Mouse (Mus musculus): ENCODE measurements around the gene Cfdp1. TPM values are rescaled to one million over a fixed set of nuclear protein-coding genes. Genes with fewer than 3 reads are reported as not detected.

The Cfdp1 gene
- polyA plus RNA-seq, 1 experiment, result 88.3 TPM

DNA sequence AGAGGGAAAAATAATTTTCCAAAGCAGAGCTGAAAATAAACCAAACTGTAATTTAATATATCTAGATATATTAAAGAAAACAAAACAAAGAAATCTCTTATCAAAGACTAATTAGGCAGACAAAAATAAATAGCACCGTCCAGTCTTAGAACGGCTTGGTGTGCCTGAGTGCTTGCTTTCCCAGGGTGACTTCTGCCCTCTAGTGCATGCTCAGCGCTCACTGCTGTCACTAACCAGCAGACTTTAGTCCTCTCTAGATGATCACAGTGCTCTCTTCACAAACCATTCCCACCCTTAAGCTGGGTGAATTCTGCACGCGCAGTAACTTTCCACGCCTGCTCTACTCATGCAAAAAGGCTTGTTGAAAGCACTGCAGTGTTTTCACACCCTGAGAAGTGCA, 28.9 kb downstream of the Cfdp1 start:
- Histone ChIP-seq H3K4me1 (ENCODE audit: control insufficient read depth, insufficient read depth, low read length) (peaks cover 14% of the 10 kb centered on the region), H3K27ac (ENCODE audit: insufficient read depth, low read depth, low read length) (no peak overlapping the region), H3K4me3 (ENCODE audit: insufficient read depth, low read length) (no peak overlapping the region)
- TF ChIP-seq CTCF (IDR thresholded peaks at IDR 0.05; ENCODE audit: low read depth, low read length), result no peak
- TF ChIP-seq POLR2A (IDR thresholded peaks at IDR 0.05; ENCODE audit: borderline replicate concordance, low read depth, low read length), result no peak

DNA sequence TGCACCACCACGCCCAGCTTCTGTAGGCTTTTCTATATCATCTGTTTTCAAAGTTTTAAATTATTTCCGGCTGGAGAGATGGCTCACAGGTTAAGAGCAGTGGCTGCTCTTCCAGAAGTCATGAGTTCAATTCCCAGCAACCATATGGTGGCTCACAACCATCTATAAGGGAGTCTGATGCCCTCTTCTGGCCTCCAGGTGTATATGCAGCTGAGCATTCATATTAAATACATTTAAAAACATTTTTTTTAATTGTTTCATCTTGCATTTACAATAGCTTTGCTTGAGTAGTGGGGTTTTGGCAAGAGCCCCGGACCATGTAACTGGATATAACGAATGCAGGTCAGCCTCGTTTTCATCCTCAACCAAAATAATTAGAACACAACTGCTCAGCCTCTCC, 29.8 kb downstream of the Cfdp1 start:
- H3K27ac ChIP-seq (ENCODE audit: insufficient read depth, low read depth, low read length), result no peak overlapping the region
- H3K4me1 ChIP-seq (ENCODE audit: control insufficient read depth, insufficient read depth, low read length), result peaks cover 16% of the 10 kb centered on the region
- TF ChIP-seq CTCF (IDR thresholded peaks at IDR 0.05; ENCODE audit: low read depth, low read length), result no peak
- no peak for TF ChIP-seq POLR2A (IDR thresholded peaks at IDR 0.05; ENCODE audit: borderline replicate concordance, low read depth, low read length)
- H3K4me3 ChIP-seq (ENCODE audit: insufficient read depth, low read length), result no peak overlapping the region

DNA sequence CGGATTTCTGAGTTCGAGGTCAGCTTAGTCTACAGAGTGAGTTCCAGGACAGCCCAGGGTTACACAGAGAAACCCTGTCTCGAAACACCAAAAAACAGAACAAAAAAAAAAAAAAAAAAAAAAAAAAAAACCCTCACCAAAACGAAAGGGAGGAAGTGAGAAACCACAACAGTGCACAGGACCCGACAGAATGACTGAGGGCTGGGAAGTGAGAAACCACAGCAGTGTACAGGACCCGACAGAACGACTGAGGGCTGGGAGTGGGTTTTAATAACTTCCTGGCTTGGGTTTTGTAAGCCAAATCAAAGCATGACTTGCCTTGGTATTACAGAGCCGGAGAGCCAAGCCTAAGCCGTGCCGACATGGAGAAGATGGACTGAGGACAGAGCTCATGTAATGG, 32.9 kb downstream of the Cfdp1 start:
- TF ChIP-seq POLR2A (IDR thresholded peaks at IDR 0.05; ENCODE audit: borderline replicate concordance, low read depth, low read length), result no peak
- no peak for TF ChIP-seq CTCF (IDR thresholded peaks at IDR 0.05; ENCODE audit: low read depth, low read length)
- no peak overlapping the region for H3K27ac ChIP-seq (ENCODE audit: insufficient read depth, low read depth, low read length)

DNA sequence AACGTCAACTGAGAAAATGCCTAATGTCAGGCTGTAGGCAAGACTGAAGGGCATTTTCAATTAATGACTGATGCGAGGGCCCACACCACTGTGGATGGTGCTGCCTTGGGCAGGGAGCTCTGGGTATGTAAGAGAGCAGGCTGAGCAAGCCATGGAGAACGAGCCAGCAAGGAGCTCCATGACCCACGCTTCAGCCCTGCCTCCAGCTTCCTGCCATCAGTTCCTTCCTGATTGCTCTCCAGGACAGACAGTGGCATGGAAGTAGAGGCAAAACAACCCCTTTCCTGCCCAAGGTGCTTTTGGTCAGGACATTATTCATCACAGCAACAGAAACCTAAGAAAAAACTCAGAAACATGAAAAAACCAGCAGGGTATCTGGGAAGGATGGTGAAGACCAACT, 33.4 kb downstream of the Cfdp1 start:
- no peak overlapping the region for H3K27ac ChIP-seq (ENCODE audit: insufficient read depth, low read depth, low read length)
- H3K4me3 ChIP-seq (ENCODE audit: insufficient read depth, low read length), result no peak overlapping the region
- H3K4me1 ChIP-seq (ENCODE audit: control insufficient read depth, insufficient read depth, low read length), result peaks cover 16% of the 10 kb centered on the region
- TF ChIP-seq CTCF (IDR thresholded peaks at IDR 0.05; ENCODE audit: low read depth, low read length), result no peak
- no peak for TF ChIP-seq POLR2A (IDR thresholded peaks at IDR 0.05; ENCODE audit: borderline replicate concordance, low read depth, low read length)

More for the DNA sequence above, 32.9 kb downstream of the Cfdp1 start:
- Histone ChIP-seq H3K4me1 (ENCODE audit: control insufficient read depth, insufficient read depth, low read length) (peaks cover 16% of the 10 kb centered on the region), H3K4me3 (ENCODE audit: insufficient read depth, low read length) (no peak overlapping the region)

DNA sequence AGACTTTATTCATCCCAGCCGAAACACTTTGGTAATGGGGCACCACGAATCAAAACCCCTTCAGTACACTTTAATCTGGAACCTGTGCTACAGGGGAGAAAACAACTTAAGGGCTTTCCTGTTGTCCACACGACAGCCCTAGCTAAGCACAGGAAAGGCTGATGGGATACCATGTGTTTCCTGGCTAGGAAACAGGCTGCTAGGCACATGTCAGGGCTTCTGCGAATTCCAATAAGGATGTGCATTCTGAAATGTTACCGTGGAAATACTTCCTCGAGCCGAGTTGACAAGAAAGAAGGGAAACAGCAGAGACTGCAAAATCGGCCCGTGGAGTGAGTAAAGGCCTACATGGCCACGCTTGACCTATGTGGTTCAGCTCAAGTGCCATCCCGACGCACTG, 34.1 kb downstream of the Cfdp1 start:
- TF ChIP-seq POLR2A (IDR thresholded peaks at IDR 0.05; ENCODE audit: borderline replicate concordance, low read depth, low read length) (no peak), CTCF (IDR thresholded peaks at IDR 0.05; ENCODE audit: low read depth, low read length) (no peak)
- H3K27ac ChIP-seq (ENCODE audit: insufficient read depth, low read depth, low read length), result no peak overlapping the region
- peaks cover 16% of the 10 kb centered on the region for H3K4me1 ChIP-seq (ENCODE audit: control insufficient read depth, insufficient read depth, low read length)
- no peak overlapping the region for H3K4me3 ChIP-seq (ENCODE audit: insufficient read depth, low read length)

DNA sequence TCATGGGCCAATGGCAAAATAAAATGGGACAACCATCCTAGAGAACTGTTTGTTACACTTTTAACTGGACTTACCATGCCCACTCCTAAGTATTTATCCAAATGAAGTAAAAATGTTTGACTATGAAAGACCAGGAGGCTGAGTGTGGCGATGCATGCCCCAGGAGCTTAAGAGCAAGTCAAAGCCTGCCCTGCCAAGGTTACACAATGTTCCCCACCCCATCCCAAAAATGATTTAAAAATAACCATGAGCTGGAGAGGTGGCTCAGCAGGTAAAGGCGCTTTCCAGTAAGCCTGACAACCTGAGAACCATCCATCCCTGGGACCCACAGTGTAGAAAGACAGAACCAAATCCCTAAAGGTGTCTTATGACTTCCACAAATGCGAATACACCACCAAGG, 35.5 kb downstream of the Cfdp1 start:
- TF ChIP-seq CTCF (IDR thresholded peaks at IDR 0.05; ENCODE audit: low read depth, low read length) (no peak), POLR2A (IDR thresholded peaks at IDR 0.05; ENCODE audit: borderline replicate concordance, low read depth, low read length) (no peak)
- Histone ChIP-seq H3K4me3 (ENCODE audit: insufficient read depth, low read length) (no peak overlapping the region), H3K27ac (ENCODE audit: insufficient read depth, low read depth, low read length) (no peak overlapping the region), H3K4me1 (ENCODE audit: control insufficient read depth, insufficient read depth, low read length) (peaks cover 16% of the 10 kb centered on the region)

DNA sequence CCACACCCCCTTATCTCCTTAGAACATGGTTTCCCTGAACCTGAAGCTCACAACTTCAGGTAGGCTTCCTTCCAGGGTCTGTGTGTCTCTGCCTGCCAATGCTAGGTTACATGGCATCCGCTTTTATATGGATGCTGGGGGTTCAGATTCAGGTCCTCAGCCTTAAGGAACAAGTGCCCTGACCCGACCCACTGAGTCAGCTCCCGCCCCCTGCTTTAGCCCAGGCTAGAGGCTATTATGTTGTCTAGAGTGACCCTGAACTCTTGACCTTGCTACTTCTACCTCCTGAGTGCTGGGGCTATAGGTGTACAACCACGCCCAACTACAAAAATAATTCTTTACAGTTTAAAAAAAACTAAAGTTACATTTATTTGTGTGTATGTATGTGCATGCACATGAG, 39.0 kb downstream of the Cfdp1 start:
- Histone ChIP-seq H3K4me3 (ENCODE audit: insufficient read depth, low read length) (no peak overlapping the region), H3K27ac (ENCODE audit: insufficient read depth, low read depth, low read length) (no peak overlapping the region), H3K4me1 (ENCODE audit: control insufficient read depth, insufficient read depth, low read length) (peaks cover under 1% of the 10 kb centered on the region; the same call in 1 of the 2 replicates)
- TF ChIP-seq CTCF (IDR thresholded peaks at IDR 0.05; ENCODE audit: low read depth, low read length) (no peak), POLR2A (IDR thresholded peaks at IDR 0.05; ENCODE audit: borderline replicate concordance, low read depth, low read length) (no peak)

DNA sequence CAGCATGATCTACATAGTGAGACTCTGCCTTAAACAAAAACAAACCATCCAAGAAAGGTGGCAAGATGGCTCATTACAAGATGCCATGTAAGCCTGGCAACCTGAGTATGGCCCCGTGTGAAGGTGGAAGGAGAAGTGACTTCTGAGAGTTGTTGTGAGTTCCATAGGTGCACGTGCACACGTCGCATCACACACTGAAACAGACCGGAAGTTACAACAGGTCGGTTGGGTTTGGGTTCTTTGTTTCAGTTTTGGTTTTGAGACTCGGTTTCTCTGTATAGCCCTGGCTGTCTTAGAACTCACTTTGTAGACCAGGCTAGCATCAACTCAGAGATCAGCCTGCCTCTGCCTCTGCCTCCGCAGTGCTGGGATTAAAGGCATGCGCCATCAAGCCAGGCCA, 40.3 kb downstream of the Cfdp1 start:
- H3K27ac ChIP-seq (ENCODE audit: insufficient read depth, low read depth, low read length), result no peak overlapping the region
- no peaks in the 10 kb centered on the region for H3K4me1 ChIP-seq (ENCODE audit: control insufficient read depth, insufficient read depth, low read length)
- TF ChIP-seq POLR2A (IDR thresholded peaks at IDR 0.05; ENCODE audit: borderline replicate concordance, low read depth, low read length) (no peak), CTCF (IDR thresholded peaks at IDR 0.05; ENCODE audit: low read depth, low read length) (no peak)
- H3K4me3 ChIP-seq (ENCODE audit: insufficient read depth, low read length), result no peak overlapping the region

DNA sequence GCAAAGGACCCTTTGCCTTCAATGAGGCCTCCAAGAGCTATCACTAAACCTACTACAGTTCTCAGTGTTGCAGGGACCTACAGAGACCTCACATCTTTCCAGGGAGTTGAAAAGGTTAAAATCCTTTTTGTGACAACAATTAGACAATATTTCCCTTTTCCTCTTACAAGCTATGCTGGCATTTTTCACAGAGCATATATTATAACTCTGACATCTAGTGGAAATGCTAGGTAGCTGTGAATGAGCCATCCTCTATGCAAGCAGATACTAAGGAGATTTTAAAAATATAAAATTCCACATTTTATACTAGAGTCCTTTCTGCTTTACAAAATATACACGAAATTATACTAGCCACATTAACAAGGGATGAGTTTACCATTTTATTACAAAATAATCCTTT, 41.3 kb downstream of the Cfdp1 start:
- Histone ChIP-seq H3K4me3 (ENCODE audit: insufficient read depth, low read length) (no peak overlapping the region), H3K27ac (ENCODE audit: insufficient read depth, low read depth, low read length) (no peak overlapping the region), H3K4me1 (ENCODE audit: control insufficient read depth, insufficient read depth, low read length) (no peaks in the 10 kb centered on the region)
- no peak for TF ChIP-seq POLR2A (IDR thresholded peaks at IDR 0.05; ENCODE audit: borderline replicate concordance, low read depth, low read length)
- no peak for TF ChIP-seq CTCF (IDR thresholded peaks at IDR 0.05; ENCODE audit: low read depth, low read length)

DNA sequence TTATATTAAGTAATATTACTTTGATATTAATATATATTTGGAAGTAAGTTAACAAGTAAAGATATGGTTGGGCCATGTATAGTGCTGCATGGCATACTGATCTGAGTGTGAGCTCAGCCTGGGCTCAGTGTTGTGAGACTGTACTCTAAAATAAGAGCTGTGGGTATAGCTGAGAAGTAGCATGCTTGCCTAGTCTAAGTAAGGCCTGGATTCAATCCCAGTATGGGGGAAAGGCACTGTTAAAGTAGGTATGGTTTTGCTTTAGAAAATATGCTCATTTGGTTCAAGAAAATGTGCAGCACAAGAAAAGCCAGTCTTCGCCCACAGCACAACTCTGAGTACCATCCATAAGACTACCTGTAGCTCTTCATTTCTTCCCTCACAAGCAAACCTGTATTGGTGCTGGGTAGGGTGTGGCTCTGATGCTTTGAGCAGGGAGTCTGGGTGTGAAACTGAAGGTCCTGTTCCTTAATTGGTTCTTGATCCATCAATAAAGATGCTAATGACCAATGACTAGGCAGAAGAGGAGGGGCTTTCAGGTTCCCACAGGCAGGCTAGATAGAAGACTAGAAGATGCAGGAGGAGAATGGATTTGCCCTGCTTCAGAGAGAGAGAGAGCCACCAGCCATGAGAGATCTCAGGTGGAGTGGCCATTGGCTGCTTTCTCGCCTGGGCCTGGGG, 43.3 kb downstream of the Cfdp1 start:
- TF ChIP-seq POLR2A (IDR thresholded peaks at IDR 0.05; ENCODE audit: borderline replicate concordance, low read depth, low read length) (no peak), CTCF (IDR thresholded peaks at IDR 0.05; ENCODE audit: low read depth, low read length) (no peak)
- no peak overlapping the region for H3K27ac ChIP-seq (ENCODE audit: insufficient read depth, low read depth, low read length)

More for the DNA sequence above, 43.3 kb downstream of the Cfdp1 start:
- no peaks in the 10 kb centered on the region for H3K4me1 ChIP-seq (ENCODE audit: control insufficient read depth, insufficient read depth, low read length)
- H3K4me3 ChIP-seq (ENCODE audit: insufficient read depth, low read length), result no peak overlapping the region

All from bone marrow macrophage, adult 2 months (primary cell).